Mouse (Mus musculus): ENCODE measurements at regions not wholly inside any gene's neighbourhood (a gene's known extent, or its start where the extent isn't known, plus 50 kb on each side); places are given as distances from the start of the nearest gene placed in this dataset.

DNA sequence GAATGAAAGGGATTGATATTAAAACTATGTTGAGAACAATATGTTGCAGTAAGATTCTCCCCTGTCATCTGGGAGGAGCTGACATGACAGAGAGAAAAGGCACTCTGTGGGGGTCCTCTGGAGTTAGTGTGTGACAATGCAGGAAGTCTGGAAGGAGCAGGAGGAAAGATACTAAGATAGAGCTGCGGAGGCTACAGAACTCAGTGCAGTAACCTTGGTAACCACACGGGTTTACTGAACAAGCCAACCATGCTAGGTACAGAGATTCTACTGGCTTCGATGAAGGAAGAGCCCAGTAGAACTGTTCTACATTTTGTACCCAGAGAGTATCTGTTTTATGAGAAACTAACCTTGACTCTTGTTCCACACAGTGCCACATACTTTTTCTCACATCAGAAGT, 231.8 kb downstream of the Ndfip2 start:
- TF ChIP-seq GATA1 (IDR thresholded peaks at IDR 0.05; ENCODE audit: low read length) (no peak), TAL1 (IDR thresholded peaks at IDR 0.05; ENCODE audit: low read length) (no peak)
